Mouse (Mus musculus): Measurements from ENCODE around the gene Rsrc1. TPM values are rescaled to one million over a fixed set of nuclear protein-coding genes. Genes with fewer than 3 reads are reported as not detected.
A peak's percentile ranks its signal among the peaks of the same experiment; 100 is the strongest.
"Not testable (repeated sequence)": the region's sequence is repeated elsewhere in the genome, so short reads cannot be mapped to it uniquely, and the experiment has no call there.

Gene Rsrc1
- polyA plus RNA-seq, 1 experiment, result 12.9 TPM

- H3K36me3 ChIP-seq (ENCODE audit: control insufficient read depth, insufficient read depth), result no peaks in the 10 kb centered on the region
- peak overlapping the region; percentile 71 for H3K4me2 ChIP-seq (ENCODE audit: low read depth)
- peaks cover 81% of the 10 kb centered on the region for H3K79me2 ChIP-seq (ENCODE audit: control insufficient read depth, insufficient read depth)
- TF ChIP-seq POLR2A (IDR thresholded peaks at IDR 0.05; ENCODE audit: insufficient read length, low read depth) (no peak), MAX (IDR thresholded peaks at IDR 0.05; ENCODE audit: low read depth) (no peak), USF1 (IDR thresholded peaks at IDR 0.05; ENCODE audit: low read depth) (peak; percentile 39), REST (IDR thresholded peaks at IDR 0.05; ENCODE audit: insufficient read depth, insufficient read length) (no peak)
- no peaks in the 10 kb centered on the region for H3K27me3 ChIP-seq (ENCODE audit: control insufficient read depth, insufficient read depth, insufficient read length)
- H3K4me3 ChIP-seq, result peak overlapping the region; percentile 93
- peak overlapping the region; percentile 58 for H3ac ChIP-seq (ENCODE audit: control insufficient read depth, insufficient read length)
Measured at GRCm38 (mm10) chr3:66986287-66986560, 5.0 kb downstream of the Rsrc1 start.

DNA sequence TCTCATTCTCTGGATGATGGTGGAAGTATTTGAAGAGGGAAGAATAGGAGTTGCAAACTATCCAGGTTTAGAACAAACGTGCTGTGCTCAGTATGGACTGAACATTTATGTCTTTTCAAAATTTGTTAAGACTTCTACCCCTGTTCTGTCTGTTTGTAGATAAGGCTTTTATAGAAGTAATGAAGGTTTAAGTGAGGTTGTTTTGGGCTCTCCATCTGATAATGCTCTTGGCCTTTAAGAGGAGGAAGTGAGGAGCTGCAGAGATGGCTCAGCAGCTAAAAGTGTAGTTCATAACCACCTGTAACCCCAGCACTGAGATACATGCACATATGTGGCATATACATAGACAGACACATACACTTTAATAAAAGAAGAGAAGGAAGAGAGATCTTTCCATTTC lies 15.6 kb downstream of the Rsrc1 start:
- TF ChIP-seq SRF (IDR thresholded peaks at IDR 0.05; ENCODE audit: control insufficient read depth, insufficient read length, low read depth), result no peak
- TF ChIP-seq E2F4 (IDR thresholded peaks at IDR 0.05; ENCODE audit: insufficient read depth), result no peak
- TF ChIP-seq POLR2A (IDR thresholded peaks at IDR 0.05; ENCODE audit: insufficient read length, low read depth), result no peak
- TF ChIP-seq TCF3 (IDR thresholded peaks at IDR 0.05; ENCODE audit: insufficient read length, low read depth), result no peak
- no peak for TF ChIP-seq MYOG (IDR thresholded peaks at IDR 0.05; ENCODE audit: control insufficient read depth in 1 of 3, insufficient read depth in 1 of 3, insufficient read length in 2 of 3, low read depth in 2 of 3)
- TF ChIP-seq USF1 (IDR thresholded peaks at IDR 0.05; ENCODE audit: low read depth), result no peak
- no peak for TF ChIP-seq POLR2AphosphoS2 (IDR thresholded peaks at IDR 0.05; ENCODE audit: insufficient read length, low read depth)
- TF ChIP-seq REST (IDR thresholded peaks at IDR 0.05; ENCODE audit: insufficient read depth, insufficient read length), result no peak
- TF ChIP-seq TCF12 (IDR thresholded peaks at IDR 0.05; ENCODE audit: insufficient read depth, poor library complexity, severe bottlenecking), result no peak
- TF ChIP-seq MAX (IDR thresholded peaks at IDR 0.05; ENCODE audit: low read depth), result no peak
- Histone ChIP-seq H3K36me3 (ENCODE audit: control insufficient read depth, insufficient read depth) (peaks cover 18% of the 10 kb centered on the region), H3ac (ENCODE audit: control insufficient read depth, insufficient read length) (no peak overlapping the region), H3K27me3 (ENCODE audit: control insufficient read depth, insufficient read depth, insufficient read length) (no peaks in the 10 kb centered on the region), H3K79me2 (ENCODE audit: control insufficient read depth, insufficient read depth) (peaks cover 19% of the 10 kb centered on the region), H3K4me2 (ENCODE audit: low read depth) (no peak overlapping the region), H3K4me3 (no peak overlapping the region)

- no peaks in the 10 kb centered on the region for H3K27me3 ChIP-seq (ENCODE audit: control insufficient read depth, insufficient read depth, insufficient read length)
- no peak overlapping the region for H3K4me2 ChIP-seq (ENCODE audit: low read depth)
- no peak overlapping the region for H3ac ChIP-seq (ENCODE audit: control insufficient read depth, insufficient read length)
- H3K79me2 ChIP-seq (ENCODE audit: control insufficient read depth, insufficient read depth), result no peaks in the 10 kb centered on the region
- H3K36me3 ChIP-seq (ENCODE audit: control insufficient read depth, insufficient read depth), result peaks cover 7% of the 10 kb centered on the region
- H3K4me3 ChIP-seq, result no peak overlapping the region
- TF ChIP-seq CEBPB (IDR thresholded peaks at IDR 0.05; ENCODE audit: insufficient read depth, poor library complexity, severe bottlenecking) (no peak), POLR2AphosphoS2 (IDR thresholded peaks at IDR 0.05; ENCODE audit: insufficient read length, low read depth) (no peak), SRF (IDR thresholded peaks at IDR 0.05; ENCODE audit: control insufficient read depth, insufficient read length, low read depth) (no peak), USF1 (IDR thresholded peaks at IDR 0.05; ENCODE audit: low read depth) (no peak), TCF12 (IDR thresholded peaks at IDR 0.05; ENCODE audit: insufficient read depth, poor library complexity, severe bottlenecking) (no peak), E2F4 (IDR thresholded peaks at IDR 0.05; ENCODE audit: insufficient read depth) (no peak)
Measured at GRCm38 (mm10) chr3:67036387-67037062, 55.3 kb downstream of the Rsrc1 start.

DNA sequence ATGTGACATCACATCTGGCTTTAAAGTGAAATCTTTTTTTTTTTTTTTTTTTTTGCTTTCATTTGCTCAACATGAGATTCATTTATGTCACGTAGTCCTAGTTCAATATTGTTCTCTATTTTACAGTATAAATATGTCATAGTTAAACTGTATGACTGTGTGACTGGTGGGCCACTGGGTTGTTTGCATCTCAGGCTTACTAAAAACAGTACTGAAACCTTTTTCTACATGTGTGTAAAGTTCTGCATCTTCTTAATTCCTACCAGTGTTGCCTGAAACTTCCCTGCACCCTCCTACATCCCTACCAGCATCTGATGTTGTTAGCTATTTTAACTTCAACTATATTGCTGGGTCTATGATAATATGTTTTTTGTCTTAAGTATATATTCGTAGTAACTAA lies 78.6 kb downstream of the Rsrc1 start:
- no peaks in the 10 kb centered on the region for H3K27me3 ChIP-seq (ENCODE audit: control insufficient read depth, insufficient read depth, insufficient read length)

GRCm38 (mm10) chr3:67070575-67071488 lies 89.6 kb downstream of the Rsrc1 start:
- Histone ChIP-seq H3K4me3 (no peak overlapping the region), H3K4me2 (ENCODE audit: low read depth) (no peak overlapping the region), H3K27me3 (ENCODE audit: control insufficient read depth, insufficient read depth, insufficient read length) (no peaks in the 10 kb centered on the region), H3ac (ENCODE audit: control insufficient read depth, insufficient read length) (no peak overlapping the region), H3K79me2 (ENCODE audit: control insufficient read depth, insufficient read depth) (no peaks in the 10 kb centered on the region), H3K36me3 (ENCODE audit: control insufficient read depth, insufficient read depth) (no peaks in the 10 kb centered on the region)
- TF ChIP-seq POLR2AphosphoS2 (IDR thresholded peaks at IDR 0.05; ENCODE audit: insufficient read length, low read depth), result no peak

More for the DNA sequence above, 78.6 kb downstream of the Rsrc1 start:
- no peak overlapping the region for H3ac ChIP-seq (ENCODE audit: control insufficient read depth, insufficient read length)
- H3K4me2 ChIP-seq (ENCODE audit: low read depth), result no peak overlapping the region
- H3K36me3 ChIP-seq (ENCODE audit: control insufficient read depth, insufficient read depth), result no peaks in the 10 kb centered on the region
- TF ChIP-seq USF1 (IDR thresholded peaks at IDR 0.05; ENCODE audit: low read depth), result no peak
- no peak for TF ChIP-seq TCF12 (IDR thresholded peaks at IDR 0.05; ENCODE audit: insufficient read depth, poor library complexity, severe bottlenecking)
- no peak for TF ChIP-seq POLR2AphosphoS2 (IDR thresholded peaks at IDR 0.05; ENCODE audit: insufficient read length, low read depth)
- no peak for TF ChIP-seq E2F4 (IDR thresholded peaks at IDR 0.05; ENCODE audit: insufficient read depth)
- TF ChIP-seq CEBPB (IDR thresholded peaks at IDR 0.05; ENCODE audit: insufficient read depth, poor library complexity, severe bottlenecking), result no peak
- no peak for TF ChIP-seq REST (IDR thresholded peaks at IDR 0.05; ENCODE audit: insufficient read depth, insufficient read length)
- no peaks in the 10 kb centered on the region for H3K79me2 ChIP-seq (ENCODE audit: control insufficient read depth, insufficient read depth)
- no peak overlapping the region for H3K4me3 ChIP-seq

- H3K4me2 ChIP-seq (ENCODE audit: low read depth); H3K79me2 ChIP-seq (ENCODE audit: control insufficient read depth, insufficient read depth); H3ac ChIP-seq (ENCODE audit: control insufficient read depth, insufficient read length); H3K4me3 ChIP-seq; H3K27me3 ChIP-seq (ENCODE audit: control insufficient read depth, insufficient read depth, insufficient read length); H3K36me3 ChIP-seq (ENCODE audit: control insufficient read depth, insufficient read depth): not testable (repeated sequence)
Measured at GRCm38 (mm10) chr3:67073653-67074052, 92.5 kb downstream of the Rsrc1 start.

All from myocyte (in vitro differentiated cells).